Mouse (Mus musculus) Patski (cell line): Measurements from ENCODE around the gene Lemd1. TPM values are rescaled to one million over a fixed set of nuclear protein-coding genes. Genes with fewer than 3 reads are reported as not detected.

Experiments
- ATAC-seq: fragments of 100-300 bp; one replicate; pipeline ENCODE4 v1.8.0; 2021
- CTCF ChIA-PET: fragments of 350-600 bp; sonication (Branson Sonifier 250); formaldehyde crosslinking; loops from one replicate; lab custom pipeline; 2022; ENCODE audit warnings: inconsistent platforms; lab: Charles Lee
- POLR2A ChIA-PET: fragments of 350-600 bp; sonication (Branson Sonifier 250); formaldehyde crosslinking; loops from one replicate; lab custom pipeline; 2022; ENCODE audit warnings: antibody characterized with exemption, inconsistent platforms; lab: Charles Lee
- DNase-seq: peaks from one replicate; pipeline ENCODE4 v3.0.0-alpha.2; 2011; ENCODE audit warnings: low read depth, low spot score
- H3K27me3 ChIP-seq: fragments of 371-371 bp; one replicate; pipeline ENCODE4 v1.5.1; 2021
- CTCF ChIP-seq: fragments of 100-300 bp; IDR thresholded peaks from one replicate; pipeline ENCODE4 v1.5.1; 2021
- in situ Hi-C: fragments of 300-500 bp; cut with MboI; formaldehyde crosslinking; loops from 3 replicates; pipeline ENCODE4 v1.11.1; 2018; ENCODE audit warnings: low pct_unique_long_range_greater_than_20kb, mixed read lengths
- polyA plus RNA-seq: library from polyadenylated mRNA; unstranded; gene quantifications from one replicate; pipeline ENCODE4 v1.2.3, GENCODE M21; 2021

The Lemd1 gene
- polyA plus RNA-seq, 1 experiment from 2014 or later: 12.0 TPM

DNA sequence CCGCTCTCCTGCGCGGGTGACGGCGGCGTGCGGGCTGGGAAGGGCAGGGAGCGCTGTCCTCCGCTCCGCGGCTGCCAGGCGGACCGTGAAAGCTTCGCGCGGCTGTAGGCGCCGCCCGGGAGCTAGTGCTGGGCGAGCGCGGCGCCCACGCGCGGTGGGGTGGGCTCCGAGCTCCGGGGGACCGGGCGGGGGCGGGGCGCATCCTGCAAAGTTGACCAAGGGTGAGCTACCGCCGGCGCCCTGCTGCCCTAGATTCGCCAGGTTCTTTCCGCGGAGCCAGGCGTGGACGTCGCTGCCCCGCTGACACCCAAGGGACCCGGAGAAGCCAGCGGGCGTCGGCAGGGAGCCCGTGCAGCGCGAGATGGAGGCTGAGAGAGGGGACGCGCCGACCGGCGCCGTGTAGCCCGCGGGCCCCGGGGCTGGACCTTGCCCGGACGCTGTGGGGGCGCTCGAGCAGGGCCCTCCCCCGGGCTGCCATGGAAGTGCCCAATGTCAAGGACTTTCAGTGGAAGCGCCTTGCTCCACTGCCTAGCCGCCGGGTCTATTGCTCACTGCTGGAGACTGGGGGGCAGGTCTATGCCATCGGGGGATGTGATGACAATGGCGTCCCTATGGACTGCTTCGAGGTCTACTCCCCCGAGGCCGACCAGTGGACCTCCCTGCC is 107.7 kb downstream of the Lemd1 start:
- in situ Hi-C loops: loop anchor here (25.0 kb wide), 1 partner anchor 562 kb away; the partner anchor contains the start of gene Slc26a9
- ATAC-seq (peak; percentile 71), DNase-seq (no peak)
- no peak for TF ChIP-seq CTCF
- POLR2A ChIA-PET: interaction anchor here (0.8 to 5.8 kb wide), 6 partner anchors 11 to 56 kb away, joined by 3 to 23 read pairs (median 4); no protein-coding TSS in a partner anchor
- H3K27me3 ChIP-seq: no peaks in the 10 kb centered on the region
- CTCF ChIA-PET: interaction anchor here (0.7 to 2.8 kb wide), 4 partner anchors 9 to 142 kb away, joined by 3 to 13 read pairs (median 6); no protein-coding TSS in a partner anchor

- TF ChIP-seq CTCF: no peak
- ATAC-seq (no peak), DNase-seq (no peak)
- ChIA-PET POLR2A (interaction anchor here (1.2 to 5.8 kb wide), 6 partner anchors 8 to 55 kb away, joined by 3 to 23 read pairs (median 7); partner anchors contain the start of gene Nuak2), CTCF (interaction anchor here (1.3 to 2.7 kb wide), 6 partner anchors 8 to 142 kb away, joined by 4 to 13 read pairs (median 8); no protein-coding TSS in a partner anchor)
- no peaks in the 10 kb centered on the region for H3K27me3 ChIP-seq
- in situ Hi-C loops: loop anchor here (25.0 kb wide), 1 partner anchor 562 kb away; the partner anchor contains the start of gene Slc26a9
Measured at GRCm38 (mm10) chr1:132299744-132300143, 108.5 kb downstream of the Lemd1 start.

DNA sequence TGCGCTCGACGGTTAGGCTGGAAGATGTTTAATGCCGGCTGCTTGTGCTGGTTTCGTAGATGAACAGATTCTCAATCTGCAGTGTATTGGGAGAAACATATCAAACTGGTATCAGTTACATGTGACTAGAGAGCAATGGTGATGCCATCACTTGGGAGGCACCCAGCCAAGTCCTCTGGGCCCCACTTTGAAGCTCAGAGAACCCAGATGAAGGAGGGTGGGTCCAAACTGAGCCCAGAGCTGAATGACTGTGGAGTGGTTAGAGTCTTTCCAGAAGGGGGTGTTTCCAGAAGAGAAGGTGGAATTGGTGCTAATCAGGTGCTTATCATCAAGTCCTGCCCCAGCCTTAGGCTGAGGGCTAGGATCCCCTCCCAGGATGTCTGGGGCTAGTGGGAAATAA is 110.0 kb downstream of the Lemd1 start:
- no peak for ATAC-seq
- in situ Hi-C loops: no loop called here
- ChIA-PET CTCF (interaction anchor here (1.9 to 2.2 kb wide), 3 partner anchors 9 to 143 kb away, joined by 4 to 11 read pairs (median 10); no protein-coding TSS in a partner anchor), POLR2A (interaction anchor here (1.2 to 5.8 kb wide), 6 partner anchors 10 to 54 kb away, joined by 3 to 23 read pairs (median 7); partner anchors contain the start of gene Nuak2)
- no peak for DNase-seq
- TF ChIP-seq CTCF: no peak
- no peaks in the 10 kb centered on the region for H3K27me3 ChIP-seq

GRCm38 (mm10) chr1:132302341-132302866 is 111.2 kb downstream of the Lemd1 start:
- H3K27me3 ChIP-seq: no peaks in the 10 kb centered on the region
- no peak for ATAC-seq
- ChIA-PET CTCF (no interaction called here), POLR2A (interaction anchor here (0.7 to 5.8 kb wide), 4 partner anchors 10 to 107 kb away, joined by 4 to 23 read pairs (median 4); no protein-coding TSS in a partner anchor)
- TF ChIP-seq CTCF: no peak
- DNase-seq: no peak
- in situ Hi-C loops: no loop called here

GRCm38 (mm10) chr1:132304618-132305214 is 113.5 kb downstream of the Lemd1 start:
- no peaks in the 10 kb centered on the region for H3K27me3 ChIP-seq
- ChIA-PET POLR2A (interaction anchor here (3.0 to 3.6 kb wide), 2 partner anchors 13 to 51 kb away, joined by 7 to 14 read pairs; no protein-coding TSS in a partner anchor), CTCF (interaction anchor here (1.2 to 4.3 kb wide), 4 partner anchors 13 to 148 kb away, joined by 5 to 26 read pairs (median 18); no protein-coding TSS in a partner anchor)
- in situ Hi-C loops: loop anchor here (5.0 kb wide), 2 partner anchors 67 to 147 kb away; no protein-coding TSS in a partner anchor
- ATAC-seq: no peak
- no peak for DNase-seq
- no peak for TF ChIP-seq CTCF

- no peaks in the 10 kb centered on the region for H3K27me3 ChIP-seq
- in situ Hi-C loops: loop anchor here (5.0 kb wide), 2 partner anchors 69 to 149 kb away; no protein-coding TSS in a partner anchor
- TF ChIP-seq CTCF: no peak
- no peak for DNase-seq
- ChIA-PET POLR2A (interaction anchor here (0.8 to 3.6 kb wide), 7 partner anchors 8 to 154 kb away, joined by 4 to 14 read pairs (median 5); no protein-coding TSS in a partner anchor), CTCF (interaction anchor here (0.7 to 4.3 kb wide), 7 partner anchors 14 to 149 kb away, joined by 4 to 26 read pairs (median 7); no protein-coding TSS in a partner anchor)
- no peak for ATAC-seq
Measured at GRCm38 (mm10) chr1:132306160-132306559, 114.9 kb downstream of the Lemd1 start.

DNA sequence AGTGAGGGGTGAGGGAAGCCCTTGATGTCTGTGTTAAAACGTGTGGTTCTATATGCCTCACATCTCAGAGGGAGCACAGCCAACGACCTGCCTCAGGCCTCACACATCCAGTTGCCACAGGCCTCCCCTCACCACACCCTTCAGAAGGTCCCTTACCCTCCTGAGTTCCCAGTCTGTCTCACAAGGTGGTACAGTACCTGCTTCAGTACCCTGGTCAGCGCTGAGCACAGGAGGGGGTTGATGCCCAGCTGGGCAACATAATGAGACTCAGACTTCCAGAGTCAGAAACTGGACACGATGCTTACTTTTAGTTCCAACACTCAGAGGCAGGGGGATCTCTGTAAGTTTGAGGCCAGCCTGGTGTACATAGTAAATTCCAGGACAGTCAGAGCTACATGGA is 115.6 kb downstream of the Lemd1 start:
- no peak for DNase-seq
- TF ChIP-seq CTCF: no peak
- ATAC-seq: no peak
- in situ Hi-C loops: loop anchor here (5.0 kb wide), 2 partner anchors 70 to 150 kb away; no protein-coding TSS in a partner anchor
- CTCF ChIA-PET: interaction anchor here (0.7 to 4.3 kb wide), 7 partner anchors 11 to 150 kb away, joined by 3 to 26 read pairs (median 5); no protein-coding TSS in a partner anchor
- POLR2A ChIA-PET: interaction anchor here (0.8 to 4.3 kb wide), 8 partner anchors 8 to 154 kb away, joined by 4 to 21 read pairs (median 6); no protein-coding TSS in a partner anchor
- no peaks in the 10 kb centered on the region for H3K27me3 ChIP-seq

GRCm38 (mm10) chr1:132307962-132308361 is 116.7 kb downstream of the Lemd1 start:
- DNase-seq: no peak
- no peak for ATAC-seq
- no peaks in the 10 kb centered on the region for H3K27me3 ChIP-seq
- TF ChIP-seq CTCF: no peak
- POLR2A ChIA-PET: interaction anchor here (0.7 to 4.3 kb wide), 6 partner anchors 11 to 100 kb away, joined by 3 to 21 read pairs (median 4); no protein-coding TSS in a partner anchor
- in situ Hi-C loops: loop anchor here (5.0 kb wide), 2 partner anchors 71 to 151 kb away; no protein-coding TSS in a partner anchor
- CTCF ChIA-PET: interaction anchor here (0.8 to 4.3 kb wide), 7 partner anchors 8 to 151 kb away, joined by 3 to 26 read pairs (median 4); no protein-coding TSS in a partner anchor

- in situ Hi-C loops: loop anchor here (5.0 kb wide), 2 partner anchors 71 to 151 kb away; no protein-coding TSS in a partner anchor
- no peak for ATAC-seq
- no peaks in the 10 kb centered on the region for H3K27me3 ChIP-seq
- no peak for TF ChIP-seq CTCF
- ChIA-PET CTCF (interaction anchor here (1.1 to 4.3 kb wide), 3 partner anchors 9 to 47 kb away, joined by 4 to 26 read pairs (median 22); no protein-coding TSS in a partner anchor), POLR2A (interaction anchor here (0.5 to 4.3 kb wide), 6 partner anchors 10 to 113 kb away, joined by 3 to 21 read pairs (median 4); no protein-coding TSS in a partner anchor)
- DNase-seq: no peak
Measured at GRCm38 (mm10) chr1:132308674-132309073, 117.4 kb downstream of the Lemd1 start.

Other genes with a start within 250 kb of the Lemd1 start
- gene Slc45a3, start 228.5 kb upstream of the Lemd1 start, polyA plus RNA-seq: 0.65 TPM
- 27.3 TPM for gene Elk4, start 183.8 kb upstream of the Lemd1 start, polyA plus RNA-seq
- 17.7 TPM for gene Mfsd4a, start 123.4 kb upstream of the Lemd1 start, polyA plus RNA-seq
- 88.8 TPM for gene Cdk18, start 51.7 kb upstream of the Lemd1 start, polyA plus RNA-seq
- 3.4 TPM for gene AC124108.1, start within 50 bp of the Lemd1 start, polyA plus RNA-seq
- 0.22 TPM for gene Gm10188, start 38.3 kb downstream of the Lemd1 start, polyA plus RNA-seq
- gene Klhdc8a, start 107.2 kb downstream of the Lemd1 start, polyA plus RNA-seq: 141 TPM
- gene Nuak2, start 124.7 kb downstream of the Lemd1 start, polyA plus RNA-seq: 110 TPM
- gene Tmcc2, start 199.8 kb downstream of the Lemd1 start, polyA plus RNA-seq: 12.2 TPM
- gene Dstyk, start 226.1 kb downstream of the Lemd1 start, polyA plus RNA-seq: 26.8 TPM